Mouse (Mus musculus) mouse trophoblast stem cell (cell line): Measurements from ENCODE around the gene 1700017B05Rik.
"Not testable (repeated sequence)": the region's sequence is repeated elsewhere in the genome, so short reads cannot be mapped to it uniquely, and the experiment has no call there.

Experiments
- in situ Hi-C, 2 experiments: fragments of 300-500 bp; cut with MseI, MboI; formaldehyde crosslinking; loops; 2 replicates in 1 of 2; 3 replicates in 1 of 2; pipeline ENCODE4 v1.15.1; 2025

Gene 1700017B05Rik

GRCm38 (mm10) chr9:57220356-57220755, 42.1 kb downstream of the 1700017B05Rik start:
- in situ Hi-C loops = no loop called here

- in situ Hi-C loops = no loop called here
These were observed 42.9 kb downstream of the 1700017B05Rik start for GRCm38 (mm10) chr9:57219511-57219910.

- in situ Hi-C loops = no loop called here
These were observed 43.6 kb downstream of the 1700017B05Rik start for GRCm38 (mm10) chr9:57218776-57219175.

GRCm38 (mm10) chr9:57217220-57217619, 45.2 kb downstream of the 1700017B05Rik start:
- in situ Hi-C loops = no loop called here

GRCm38 (mm10) chr9:57214500-57214899, 47.9 kb downstream of the 1700017B05Rik start:
- in situ Hi-C loops = no loop called here

- in situ Hi-C loops = no loop called here
These were observed 49.8 kb downstream of the 1700017B05Rik start for GRCm38 (mm10) chr9:57212448-57213222.

- in situ Hi-C loops = no loop called here
These were observed 53.1 kb downstream of the 1700017B05Rik start for GRCm38 (mm10) chr9:57209316-57209715.

- in situ Hi-C loops = no loop called here
These were observed 55.5 kb downstream of the 1700017B05Rik start for GRCm38 (mm10) chr9:57206896-57207295.

GRCm38 (mm10) chr9:57203571-57203970, 58.8 kb downstream of the 1700017B05Rik start:
- in situ Hi-C loops = not testable (repeated sequence)
